In genomic region chr7:143006097-143006755, GRCm38 (mm10) we compare ENCODE assay signal across 10 mouse cellular contexts. TPM values are rescaled to one million over a fixed set of nuclear protein-coding genes. Genes with fewer than 3 reads are reported as not detected.
DNase-seq lines count a peak whose midpoint lies in the region; ATAC-seq and TF ChIP-seq lines count a peak whose summit lies in the region.
"Had no signal": no experiment of that assay in that cellular context is flagged by ENCODE, and none has a peak within 500 bp of the region (broad histone marks: within the 10 kb centered on the region; RNA-seq: fewer than 3 reads in every experiment).

No protein-coding gene starts in this region.

- H3K4me2 ChIP-seq in heart, embryonic 14.5 days (ENCODE audit: low read length): peak overlapping the region; percentile 27
- peak overlapping the region; percentile 20; the same call in 1 of the 2 replicates for H3K4me2 ChIP-seq in heart, postnatal 0 days (ENCODE audit: low read depth, low read length)
- H3K4me2 ChIP-seq in forebrain, embryonic 13.5 days: no peak overlapping the region
- H3K4me2 ChIP-seq: midbrain, embryonic 12.5 days had no signal

- no peaks in the 10 kb centered on the region for H3K9me3 ChIP-seq in heart, embryonic 14.5 days (ENCODE audit: control insufficient read depth, low read length)
- no peaks in the 10 kb centered on the region for H3K9me3 ChIP-seq in G1E (replicated peaks)
- H3K9me3 ChIP-seq in heart, postnatal 0 days (replicated peaks; ENCODE audit: control insufficient read depth, low read length): no peaks in the 10 kb centered on the region
- H3K9me3 ChIP-seq in forebrain, embryonic 13.5 days (replicated peaks): no peaks in the 10 kb centered on the region
- H3K9me3 ChIP-seq: midbrain, embryonic 12.5 days had no signal

- peak overlapping the region; percentile 34; the same call in 1 of the 2 replicates for H3K9ac ChIP-seq in heart, embryonic 14.5 days (ENCODE audit: low read length)
- 0 out of 2 replicates have a peak overlapping the region, but pooled peaks have one; percentile 30 for H3K9ac ChIP-seq in heart, postnatal 0 days (replicated peaks; ENCODE audit: low read depth, low read length)
- no peak overlapping the region for H3K9ac ChIP-seq in forebrain, embryonic 13.5 days
- H3K9ac ChIP-seq: midbrain, embryonic 12.5 days had no signal

- ATAC-seq in heart, embryonic 14.5 days (ENCODE audit: insufficient number of reproducible peaks, insufficient read depth, low FRiP score, low read depth): no peak
- ATAC-seq in G1E (ENCODE audit: extremely low read depth, insufficient number of reproducible peaks, low FRiP score, poor library complexity, severe bottlenecking): peak; percentile 11
- no peak for ATAC-seq in heart, postnatal 0 days (ENCODE audit: insufficient read depth, low read depth)
- no peak for ATAC-seq in forebrain, embryonic 13.5 days
- ATAC-seq: forebrain, embryonic 16.5 days had no signal

- 67% methylated on average over 2 of the region's 2 CpGs for WGBS in heart, embryonic 14.5 days
- WGBS in heart, postnatal 0 days: 62% methylated on average over 2 of the region's 2 CpGs
- 88% methylated on average over 2 of the region's 2 CpGs for WGBS in small intestine, adult 2 months
- 78% methylated on average over 2 of the region's 2 CpGs for WGBS in forebrain, embryonic 13.5 days

- no peak for TF ChIP-seq CTCF in G1E (IDR thresholded peaks at IDR 0.05; ENCODE audit: low read depth, low read length)
- TF ChIP-seq CTCF in heart, postnatal 0 days (IDR thresholded peaks at IDR 0.05; ENCODE audit: low read depth): no peak
- no peak for TF ChIP-seq CTCF in small intestine, adult 2 months (IDR thresholded peaks at IDR 0.05; ENCODE audit: extremely low read depth, insufficient read length, insufficient replicate concordance, low read depth, low read length)

- no peak for TF ChIP-seq POLR2A in small intestine, adult 2 months (IDR thresholded peaks at IDR 0.05; ENCODE audit: low read depth, low read length)

- no peak for DNase-seq in heart, adult 8-10 months (ENCODE audit: low spot score)
- DNase-seq in G1E (ENCODE audit: low spot score): peak; percentile 74
- DNase-seq in heart, postnatal 0 days (ENCODE audit: low spot score): peak; percentile 16
- no peak for DNase-seq in testis, postnatal 14 days (ENCODE audit: low spot score)
- no peak for DNase-seq in cerebellum, adult 11 months

- no peaks in the 10 kb centered on the region for H3K27me3 ChIP-seq in heart, embryonic 14.5 days (ENCODE audit: control insufficient read depth, insufficient read depth, low read length)
- no peaks in the 10 kb centered on the region for H3K27me3 ChIP-seq in G1E (ENCODE audit: insufficient read depth, low read length)
- H3K27me3 ChIP-seq in heart, postnatal 0 days (ENCODE audit: control insufficient read depth, insufficient read depth, low read length): no peaks in the 10 kb centered on the region
- no peaks in the 10 kb centered on the region for H3K27me3 ChIP-seq in small intestine, adult 2 months (ENCODE audit: control insufficient read depth, insufficient read depth, low read length)
- no peaks in the 10 kb centered on the region for H3K27me3 ChIP-seq in forebrain, embryonic 13.5 days
- H3K27me3 ChIP-seq: midbrain, embryonic 12.5 days had no signal

- H3K4me3 ChIP-seq in heart, embryonic 14.5 days (ENCODE audit: control insufficient read depth in 1 of 2, insufficient read depth in 1 of 2, low read depth in 1 of 2, low read length in 2 of 2): no peak overlapping the region
- peak overlapping the region; percentile 80 for H3K4me3 ChIP-seq in G1E (ENCODE audit: low read depth, low read length)
- H3K4me3 ChIP-seq in heart, postnatal 0 days (ENCODE audit: low read depth, low read length): peak overlapping the region; percentile 9; the same call in 1 of the 2 replicates
- peak overlapping the region; percentile 40 for H3K4me3 ChIP-seq in small intestine, adult 2 months (ENCODE audit: low read depth, low read length)
- H3K4me3 ChIP-seq in forebrain, embryonic 13.5 days: no peak overlapping the region
- H3K4me3 ChIP-seq: midbrain, embryonic 12.5 days had no signal

- H3K27ac ChIP-seq in heart, embryonic 14.5 days (replicated peaks in 1 of 2; ENCODE audit: control insufficient read depth in 1 of 2, insufficient read depth in 1 of 2, low read depth in 2 of 2, low read length in 2 of 2): peak overlapping the region in 1 of 2 experiments; percentile 33; a peak in 2 of 4 replicates
- no peak overlapping the region for H3K27ac ChIP-seq in heart, postnatal 0 days (ENCODE audit: low read depth)
- 0 out of 2 replicates have a peak overlapping the region, but pooled peaks have one; percentile 3 for H3K27ac ChIP-seq in small intestine, adult 2 months (ENCODE audit: insufficient read depth, low read depth, low read length)
- no peak overlapping the region for H3K27ac ChIP-seq in forebrain, embryonic 13.5 days
- H3K27ac ChIP-seq: midbrain, embryonic 12.5 days had no signal

- peaks cover 44 to 47% of the 10 kb centered on the region in 2 experiments for H3K4me1 ChIP-seq in heart, embryonic 14.5 days (ENCODE audit: control insufficient read depth in 2 of 2, insufficient read depth in 2 of 2, low read length in 2 of 2)
- H3K4me1 ChIP-seq in G1E (ENCODE audit: insufficient read depth, low read depth, low read length): peaks cover 88% of the 10 kb centered on the region
- H3K4me1 ChIP-seq in heart, postnatal 0 days (ENCODE audit: control insufficient read depth, insufficient read depth): peaks cover 38% of the 10 kb centered on the region
- H3K4me1 ChIP-seq in small intestine, adult 2 months (ENCODE audit: control insufficient read depth, insufficient read depth, insufficient read length, low read length): peaks cover 20% of the 10 kb centered on the region
- H3K4me1 ChIP-seq in forebrain, embryonic 13.5 days: peaks cover 17% of the 10 kb centered on the region

- TF ChIP-seq EP300 in heart, postnatal 0 days (IDR thresholded peaks at IDR 0.05; ENCODE audit: low read depth): no peak

- H3K36me3 ChIP-seq in heart, embryonic 14.5 days (ENCODE audit: control insufficient read depth, insufficient read depth, low read length): no peaks in the 10 kb centered on the region
- peaks cover 55% of the 10 kb centered on the region for H3K36me3 ChIP-seq in G1E (replicated peaks)
- no peaks in the 10 kb centered on the region for H3K36me3 ChIP-seq in heart, postnatal 0 days (replicated peaks; ENCODE audit: control insufficient read depth, insufficient read depth, low read length)
- H3K36me3 ChIP-seq in small intestine, adult 2 months (ENCODE audit: control insufficient read depth, insufficient read depth, low read length): no peaks in the 10 kb centered on the region
- no peaks in the 10 kb centered on the region for H3K36me3 ChIP-seq in forebrain, embryonic 13.5 days (ENCODE audit: poor library complexity, severe bottlenecking)
- H3K36me3 ChIP-seq: midbrain, embryonic 12.5 days had no signal

RNA-seq across cellular contexts. Expression of gene Tspan32, which starts 1.4 kb away (rescaled TPM):
- 2.3 and 2.7 TPM in 2 replicates for polyA plus RNA-seq in heart, embryonic 14.5 days (2014; fragmentation: Nextera tagmentation; extraction: Ambion mirVana)
- total RNA-seq in heart, adult 8-10 months (2022): 1 to 10 TPM in 1 of 4 experiments, under 1 TPM in 3; 0.27 to 2.8 (median 0.52) TPM
- total RNA-seq in G1E (2014; fragmentation: Nextera tagmentation): 104 and 119 TPM in 2 replicates
- total RNA-seq in G1E (2017): 247 and 297 TPM in 2 replicates
- polyA plus RNA-seq in G1E (2012): 57.5 and 59.3 TPM in 2 replicates
- total RNA-seq in heart, postnatal 0 days (2014; rRNA removed; ENCODE audit: low replicate concordance): 0.46 and 0.50 TPM in 2 replicates
- polyA plus RNA-seq in heart, postnatal 0 days (2015; fragmentation: Nextera tagmentation; extraction: Ambion mirVana): 1.1 and 1.7 TPM in 2 replicates
- 2.1 and 3.5 TPM in 2 replicates for polyA plus RNA-seq in small intestine, adult 2 months (2012; rRNA removed)
- 0.81 and 0.83 TPM in 2 replicates for polyA plus RNA-seq in forebrain, embryonic 13.5 days (2015; fragmentation: Nextera tagmentation; extraction: Ambion mirVana)

RNA-seq across cellular contexts. Expression of gene Ascl2, which starts 37.2 kb away (rescaled TPM):
- polyA plus RNA-seq in heart, embryonic 14.5 days (2014; fragmentation: Nextera tagmentation; extraction: Ambion mirVana): 0.18 TPM in 1 of 2 replicates, not detected in the other
- not detected for total RNA-seq in heart, adult 8-10 months (2022)
- total RNA-seq in G1E (2014; fragmentation: Nextera tagmentation) (not detected in 2 replicates), G1E (2017) (0.12 TPM in 1 of 2 replicates, not detected in the other)
- polyA plus RNA-seq in G1E (2012): not detected in 2 replicates
- total RNA-seq in heart, postnatal 0 days (2014; rRNA removed; ENCODE audit: low replicate concordance): not detected in 2 replicates
- not detected in 2 replicates for polyA plus RNA-seq in heart, postnatal 0 days (2015; fragmentation: Nextera tagmentation; extraction: Ambion mirVana)
- 9.8 and 18.1 TPM in 2 replicates for polyA plus RNA-seq in small intestine, adult 2 months (2012; rRNA removed)
- polyA plus RNA-seq in forebrain, embryonic 13.5 days (2015; fragmentation: Nextera tagmentation; extraction: Ambion mirVana): 0.21 TPM in 1 of 2 replicates, not detected in the other

RNA-seq across cellular contexts. Expression of gene Cd81, which starts 46.3 kb away (rescaled TPM):
- polyA plus RNA-seq in heart, embryonic 14.5 days (2014; fragmentation: Nextera tagmentation; extraction: Ambion mirVana): 885 and 947 TPM in 2 replicates
- 100 to 1,000 TPM; 397 to 430 (median 418) TPM for total RNA-seq in heart, adult 8-10 months (2022)
- 166 and 192 TPM in 2 replicates for total RNA-seq in G1E (2014; fragmentation: Nextera tagmentation)
- total RNA-seq in G1E (2017): 185 and 191 TPM in 2 replicates
- 152 and 187 TPM in 2 replicates for polyA plus RNA-seq in G1E (2012)
- 1,221 and 1,316 TPM in 2 replicates for total RNA-seq in heart, postnatal 0 days (2014; rRNA removed; ENCODE audit: low replicate concordance)
- 793 and 811 TPM in 2 replicates for polyA plus RNA-seq in heart, postnatal 0 days (2015; fragmentation: Nextera tagmentation; extraction: Ambion mirVana)
- polyA plus RNA-seq in small intestine, adult 2 months (2012; rRNA removed): 206 and 227 TPM in 2 replicates
- 217 and 236 TPM in 2 replicates for polyA plus RNA-seq in forebrain, embryonic 13.5 days (2015; fragmentation: Nextera tagmentation; extraction: Ambion mirVana)

Comparison
In these comparisons a context has a peak if more than half of its experiments do, and no peak if none do; other contexts are left out.
1. H3K4me3 ChIP-seq: peak in G1E (single experiment), heart, postnatal 0 days (single experiment) and small intestine, adult 2 months (single experiment); none in heart, embryonic 14.5 days (0 of 2) and forebrain, embryonic 13.5 days (single experiment).
2. DNase-seq: peak in G1E (single experiment) and heart, postnatal 0 days (single experiment); none in heart, adult 8-10 months (single experiment), testis, postnatal 14 days (single experiment) and cerebellum, adult 11 months (single experiment).
3. RNA of gene Tspan32, which starts 1.4 kb away (polyA plus RNA-seq): 57.5 to 59.3 TPM in G1E; 2.1 to 3.5 TPM in small intestine, adult 2 months, 2.3 to 2.7 TPM in heart, embryonic 14.5 days, 1.1 to 1.7 TPM in heart, postnatal 0 days and 0.81 to 0.83 TPM in forebrain, embryonic 13.5 days; every median in the first group is over 10 times any median in the second.